Mouse (Mus musculus): ENCODE data around the gene Eif3j1. TPM values are rescaled to one million over a fixed set of nuclear protein-coding genes. Genes with fewer than 3 reads are reported as not detected.
"Not testable (repeated sequence)": the region's sequence is repeated elsewhere in the genome, so short reads cannot be mapped to it uniquely, and the experiment has no call there.

Eif3j1 gene
- polyA plus RNA-seq, 1 experiment, result 5.3 TPM

DNA sequence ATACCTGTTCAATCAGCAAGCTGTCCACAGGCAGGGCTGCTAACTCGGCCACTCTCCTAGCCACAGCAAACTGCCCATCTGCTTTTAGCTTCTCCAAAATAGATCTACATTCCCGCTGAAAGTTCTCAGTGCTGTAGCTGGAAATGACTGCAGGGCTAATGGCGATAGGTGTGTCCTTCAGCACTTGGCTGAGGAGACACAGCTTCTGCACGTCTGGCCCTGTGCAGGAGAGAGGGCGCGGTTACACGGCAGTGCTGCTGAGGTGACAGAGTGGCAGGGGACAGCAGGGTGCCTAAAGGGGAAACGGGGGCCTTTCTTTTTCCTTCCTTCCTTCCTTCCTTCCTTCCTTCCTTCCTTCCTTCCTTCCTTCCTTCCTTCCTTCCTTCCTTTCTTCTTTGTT lies 37.9 kb downstream of the Eif3j1 start:
- Histone ChIP-seq H3K27ac (ENCODE audit: control insufficient read depth, insufficient read depth, low read length) (no peak overlapping the region), H3K36me3 (ENCODE audit: control insufficient read depth, insufficient read depth, low read length) (peaks cover 24% of the 10 kb centered on the region)

DNA sequence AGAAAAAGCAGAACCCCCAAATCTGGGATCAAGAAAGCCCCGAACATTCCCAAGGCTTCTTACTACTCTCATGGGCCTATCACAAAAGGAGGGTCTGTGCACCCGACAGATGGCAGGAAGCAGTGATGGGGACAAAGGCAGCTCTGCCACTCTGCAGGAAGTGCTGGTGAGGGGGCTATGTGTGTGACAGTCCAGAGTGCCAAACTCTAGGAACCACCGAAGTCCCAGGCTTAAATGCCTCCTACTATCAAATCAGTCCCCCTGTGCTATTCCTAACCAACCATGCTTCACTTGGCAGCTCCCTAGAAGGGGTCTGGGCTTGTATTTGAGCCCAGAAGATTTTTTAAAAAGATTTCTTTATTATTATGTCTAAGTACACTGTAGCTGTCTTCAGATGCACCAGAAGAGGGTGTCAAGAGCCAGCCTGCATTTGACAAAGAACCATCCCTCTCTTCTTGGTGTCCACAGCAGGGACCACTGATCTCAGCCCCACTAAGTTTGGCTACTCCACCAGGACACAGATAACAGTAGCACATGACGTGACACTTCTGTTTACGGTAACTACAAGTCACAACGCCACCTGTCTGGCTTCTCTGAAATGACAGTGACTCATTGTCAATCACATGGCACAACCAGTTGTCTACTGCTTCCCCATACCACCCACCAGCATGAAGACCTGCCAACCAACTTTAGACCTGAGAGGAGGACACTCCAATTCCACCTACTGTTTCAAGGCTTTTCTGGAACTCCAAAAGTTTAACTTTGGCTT lies 41.0 kb downstream of the Eif3j1 start:
- no peaks in the 10 kb centered on the region for H3K27me3 ChIP-seq (ENCODE audit: control insufficient read depth, insufficient read depth, low read length)
- no peak overlapping the region for H3K27ac ChIP-seq (ENCODE audit: control insufficient read depth, insufficient read depth, low read length)
- TF ChIP-seq POLR2A (IDR thresholded peaks at IDR 0.05; ENCODE audit: control insufficient read depth, extremely low read depth, insufficient read depth, low read length, poor library complexity) (no peak), CTCF (IDR thresholded peaks at IDR 0.05; ENCODE audit: borderline replicate concordance, control insufficient read depth, extremely low read depth, insufficient read depth, low read length, poor library complexity) (no peak)
- H3K4me1 ChIP-seq (replicated peaks; ENCODE audit: control insufficient read depth, insufficient read depth, low read length), result no peaks in the 10 kb centered on the region
- H3K4me3 ChIP-seq (ENCODE audit: control insufficient read depth, insufficient read depth, low read length), result no peak overlapping the region
- 91% methylated on average over 6 of the region's 6 CpGs for WGBS
- peaks cover 20% of the 10 kb centered on the region for H3K36me3 ChIP-seq (ENCODE audit: control insufficient read depth, insufficient read depth, low read length)
- DNase-seq, result no peak

More for the DNA sequence above, 37.9 kb downstream of the Eif3j1 start:
- H3K4me3 ChIP-seq (ENCODE audit: control insufficient read depth, insufficient read depth, low read length), result no peak overlapping the region
- DNase-seq, result no peak
- no peaks in the 10 kb centered on the region for H3K27me3 ChIP-seq (ENCODE audit: control insufficient read depth, insufficient read depth, low read length)
- TF ChIP-seq POLR2A (IDR thresholded peaks at IDR 0.05; ENCODE audit: control insufficient read depth, extremely low read depth, insufficient read depth, low read length, poor library complexity) (no peak), CTCF (IDR thresholded peaks at IDR 0.05; ENCODE audit: borderline replicate concordance, control insufficient read depth, extremely low read depth, insufficient read depth, low read length, poor library complexity) (no peak)
- no peaks in the 10 kb centered on the region for H3K4me1 ChIP-seq (replicated peaks; ENCODE audit: control insufficient read depth, insufficient read depth, low read length)
- 93% methylated on average over 8 of the region's 8 CpGs for WGBS

DNA sequence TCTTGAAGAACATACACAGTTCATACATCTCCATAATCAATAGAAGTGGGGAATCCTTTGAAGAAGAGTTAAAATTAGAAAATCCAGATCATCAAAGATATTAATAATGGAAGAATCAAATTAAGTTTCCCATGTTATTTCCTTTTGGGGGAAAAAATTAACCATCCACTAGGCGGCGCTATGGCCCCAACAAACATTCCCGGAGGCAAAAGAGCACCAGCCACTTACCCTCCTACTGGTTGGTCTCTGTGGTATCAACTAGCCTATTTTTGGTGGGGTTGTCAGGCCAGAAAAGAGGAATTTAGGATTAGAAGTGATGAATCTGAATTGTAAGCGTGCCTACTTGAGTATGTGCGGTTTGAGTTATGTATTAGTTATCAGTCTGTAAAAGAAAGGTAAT lies 41.6 kb downstream of the Eif3j1 start:
- no peak overlapping the region for H3K4me3 ChIP-seq (ENCODE audit: control insufficient read depth, insufficient read depth, low read length)
- TF ChIP-seq CTCF (IDR thresholded peaks at IDR 0.05; ENCODE audit: borderline replicate concordance, control insufficient read depth, extremely low read depth, insufficient read depth, low read length, poor library complexity) (no peak), POLR2A (IDR thresholded peaks at IDR 0.05; ENCODE audit: control insufficient read depth, extremely low read depth, insufficient read depth, low read length, poor library complexity) (no peak)
- 31% methylated on average over 5 of the region's 5 CpGs for WGBS
- no peaks in the 10 kb centered on the region for H3K27me3 ChIP-seq (ENCODE audit: control insufficient read depth, insufficient read depth, low read length)
- peaks cover 20% of the 10 kb centered on the region for H3K36me3 ChIP-seq (ENCODE audit: control insufficient read depth, insufficient read depth, low read length)
- no peaks in the 10 kb centered on the region for H3K4me1 ChIP-seq (replicated peaks; ENCODE audit: control insufficient read depth, insufficient read depth, low read length)
- H3K27ac ChIP-seq (ENCODE audit: control insufficient read depth, insufficient read depth, low read length), result no peak overlapping the region
- DNase-seq, result peak; percentile 66

DNA sequence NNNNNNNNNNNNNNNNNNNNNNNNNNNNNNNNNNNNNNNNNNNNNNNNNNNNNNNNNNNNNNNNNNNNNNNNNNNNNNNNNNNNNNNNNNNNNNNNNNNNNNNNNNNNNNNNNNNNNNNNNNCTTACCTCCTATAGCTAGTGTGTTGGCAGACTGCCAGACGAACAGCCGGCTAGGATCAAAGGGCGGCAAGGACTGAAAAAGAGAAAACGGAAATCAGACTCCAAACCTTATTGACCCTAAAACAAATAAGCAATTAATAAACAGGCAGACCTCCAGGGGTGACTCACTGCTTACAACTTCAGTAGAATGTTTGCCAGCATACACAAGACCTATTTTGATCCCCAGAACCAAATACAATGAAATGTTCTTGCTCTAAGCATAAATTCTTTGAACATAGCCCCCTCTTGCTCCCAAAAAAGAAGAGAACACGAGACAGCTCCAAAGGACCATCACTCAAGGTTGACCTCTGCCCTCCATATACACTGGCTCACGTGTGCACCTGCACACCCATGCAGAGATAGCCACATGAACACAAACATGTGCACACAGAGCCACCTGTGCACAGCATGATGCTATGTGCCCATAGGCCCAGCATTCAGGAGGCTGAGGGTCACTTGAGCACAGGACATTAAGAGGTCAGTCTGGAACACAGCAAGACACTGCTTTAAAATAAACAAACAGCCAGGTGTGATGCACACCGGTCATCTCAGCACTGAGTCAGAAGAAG lies 53.5 kb downstream of the Eif3j1 start:
- Histone ChIP-seq H3K27ac (ENCODE audit: control insufficient read depth, insufficient read depth, low read length) (no peak overlapping the region), H3K36me3 (ENCODE audit: control insufficient read depth, insufficient read depth, low read length) (peaks cover 43% of the 10 kb centered on the region), H3K4me3 (ENCODE audit: control insufficient read depth, insufficient read depth, low read length) (no peak overlapping the region), H3K4me1 (replicated peaks; ENCODE audit: control insufficient read depth, insufficient read depth, low read length) (no peaks in the 10 kb centered on the region), H3K27me3 (ENCODE audit: control insufficient read depth, insufficient read depth, low read length) (no peaks in the 10 kb centered on the region)
- no peak for DNase-seq
- TF ChIP-seq CTCF (IDR thresholded peaks at IDR 0.05; ENCODE audit: borderline replicate concordance, control insufficient read depth, extremely low read depth, insufficient read depth, low read length, poor library complexity) (no peak), POLR2A (IDR thresholded peaks at IDR 0.05; ENCODE audit: control insufficient read depth, extremely low read depth, insufficient read depth, low read length, poor library complexity) (no peak)
- WGBS, result 90% methylated on average over 7 of the region's 7 CpGs

DNA sequence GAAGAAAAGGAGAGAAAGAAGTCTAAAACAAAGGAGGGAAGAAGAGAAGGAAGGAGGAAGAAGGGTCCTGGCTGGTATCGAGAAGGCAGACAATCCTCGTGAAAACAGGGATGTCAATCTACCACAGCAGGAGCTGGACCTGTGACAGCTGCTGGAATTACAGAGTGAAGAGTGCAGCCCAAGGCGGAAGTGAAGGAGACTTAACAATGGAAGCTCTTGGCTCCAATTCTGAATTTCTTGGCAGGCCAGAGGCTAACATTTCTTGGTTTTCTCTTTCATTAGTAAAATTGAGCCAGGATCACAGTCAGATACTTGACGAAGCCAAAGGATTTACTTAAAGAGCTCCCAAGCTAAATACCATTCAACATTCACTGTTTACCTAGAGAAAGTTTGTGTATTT lies 58.1 kb downstream of the Eif3j1 start:
- H3K27ac ChIP-seq (ENCODE audit: control insufficient read depth, insufficient read depth, low read length), result no peak overlapping the region
- H3K4me3 ChIP-seq (ENCODE audit: control insufficient read depth, insufficient read depth, low read length), result no peak overlapping the region
- H3K4me1 ChIP-seq (replicated peaks; ENCODE audit: control insufficient read depth, insufficient read depth, low read length), result no peaks in the 10 kb centered on the region
- no peaks in the 10 kb centered on the region for H3K27me3 ChIP-seq (ENCODE audit: control insufficient read depth, insufficient read depth, low read length)
- peaks cover 50% of the 10 kb centered on the region for H3K36me3 ChIP-seq (ENCODE audit: control insufficient read depth, insufficient read depth, low read length)
- no peak for DNase-seq
- 96% methylated on average over 4 of the region's 4 CpGs for WGBS
- TF ChIP-seq POLR2A (IDR thresholded peaks at IDR 0.05; ENCODE audit: control insufficient read depth, extremely low read depth, insufficient read depth, low read length, poor library complexity) (no peak), CTCF (IDR thresholded peaks at IDR 0.05; ENCODE audit: borderline replicate concordance, control insufficient read depth, extremely low read depth, insufficient read depth, low read length, poor library complexity) (no peak)

DNA sequence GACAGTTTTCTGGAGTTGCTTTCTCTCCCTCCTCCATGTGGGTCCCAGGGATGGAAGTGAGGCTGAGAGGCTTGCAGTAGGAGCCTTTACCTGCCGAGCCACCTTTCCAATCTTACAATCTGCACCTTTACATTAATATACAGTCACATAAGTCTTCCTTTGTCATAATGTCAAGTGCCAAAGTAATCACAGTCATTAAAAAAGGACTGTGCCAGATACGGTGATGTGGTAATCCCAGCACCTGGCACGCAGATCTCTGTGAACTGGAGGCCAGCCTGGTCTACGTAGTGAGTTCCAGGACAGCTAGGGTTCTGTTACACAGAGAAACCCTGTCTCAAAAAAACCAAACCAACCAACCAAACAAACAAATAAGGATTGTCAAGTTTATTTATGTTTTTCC lies 65.5 kb downstream of the Eif3j1 start:
- no peak overlapping the region for H3K27ac ChIP-seq (ENCODE audit: control insufficient read depth, insufficient read depth, low read length)
- 100% methylated on average over 4 of the region's 4 CpGs for WGBS
- TF ChIP-seq CTCF (IDR thresholded peaks at IDR 0.05; ENCODE audit: borderline replicate concordance, control insufficient read depth, extremely low read depth, insufficient read depth, low read length, poor library complexity), result no peak
- no peak for TF ChIP-seq POLR2A (IDR thresholded peaks at IDR 0.05; ENCODE audit: control insufficient read depth, extremely low read depth, insufficient read depth, low read length, poor library complexity)
- no peaks in the 10 kb centered on the region for H3K27me3 ChIP-seq (ENCODE audit: control insufficient read depth, insufficient read depth, low read length)
- DNase-seq, result no peak
- H3K4me3 ChIP-seq (ENCODE audit: control insufficient read depth, insufficient read depth, low read length), result no peak overlapping the region
- peaks cover 67% of the 10 kb centered on the region for H3K36me3 ChIP-seq (ENCODE audit: control insufficient read depth, insufficient read depth, low read length)
- no peaks in the 10 kb centered on the region for H3K4me1 ChIP-seq (replicated peaks; ENCODE audit: control insufficient read depth, insufficient read depth, low read length)

DNA sequence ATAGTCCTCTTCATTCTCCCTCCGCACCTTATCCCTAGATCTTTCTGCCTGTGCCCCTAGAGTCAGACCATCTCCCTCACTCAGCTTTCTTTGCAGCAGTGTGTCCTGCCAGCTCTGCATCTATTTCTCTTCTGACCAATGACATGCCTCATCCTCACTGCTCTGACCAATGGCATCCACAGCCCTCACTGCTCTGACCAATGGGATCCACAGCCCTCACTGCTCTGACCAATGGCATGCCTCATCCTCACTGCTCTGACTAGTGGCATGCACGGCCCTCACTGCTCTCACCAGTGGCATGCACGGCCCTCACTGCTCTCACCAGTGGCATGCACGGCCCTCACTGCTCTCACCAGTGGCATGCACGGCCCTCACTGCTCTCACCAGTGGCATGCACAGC lies 69.3 kb downstream of the Eif3j1 start:
- 95% methylated on average over 5 of the region's 5 CpGs for WGBS

More for the DNA sequence above, 69.3 kb downstream of the Eif3j1 start:
- DNase-seq; H3K27ac ChIP-seq (ENCODE audit: control insufficient read depth, insufficient read depth, low read length); H3K4me3 ChIP-seq (ENCODE audit: control insufficient read depth, insufficient read depth, low read length); H3K27me3 ChIP-seq (ENCODE audit: control insufficient read depth, insufficient read depth, low read length); H3K4me1 ChIP-seq (replicated peaks; ENCODE audit: control insufficient read depth, insufficient read depth, low read length): not testable (repeated sequence)
- peaks cover 72% of the 10 kb centered on the region for H3K36me3 ChIP-seq (ENCODE audit: control insufficient read depth, insufficient read depth, low read length)
